Mouse (Mus musculus) embryonic facial prominence, embryonic 14.5 days (tissue): Measurements from ENCODE around the gene Fam126a. TPM values are rescaled to one million over a fixed set of nuclear protein-coding genes. Genes with fewer than 3 reads are reported as not detected.

Experiments used
- polyA plus RNA-seq: library from polyadenylated mRNA; unstranded; fragments of >200 nt; fragmentation: Nextera tagmentation; extraction: Ambion mirVana; gene quantifications from 2 replicates; pipeline ENCODE4 v1.2.1, GENCODE M21; 2014

Fam126a gene
- polyA plus RNA-seq, 1 experiment from 2014 or later: 40.2 TPM

Other genes starting within 250 kb of the Fam126a start
- gene Pus7, start 247.0 kb downstream of the Fam126a start, polyA plus RNA-seq: 24.5 and 26.9 TPM in 2 replicates
- gene Rint1, start 243.0 kb downstream of the Fam126a start, polyA plus RNA-seq: 27.1 and 30.8 TPM in 2 replicates
- gene Tomm7, start 186.5 kb downstream of the Fam126a start, polyA plus RNA-seq: 104 and 120 TPM in 2 replicates
- gene Klhl7, start 69.9 kb upstream of the Fam126a start, polyA plus RNA-seq: 53.2 and 60.6 TPM in 2 replicates
- gene Nupl2, start 134.3 kb upstream of the Fam126a start, polyA plus RNA-seq: 11.2 and 15.3 TPM in 2 replicates